Mouse (Mus musculus): Measurements from ENCODE around the gene Sim1.

GRCm38 (mm10) chr10:51007798-51008197 lies 113.2 kb downstream of the Sim1 start:
- no peak for TF ChIP-seq TAL1 (IDR thresholded peaks at IDR 0.05; ENCODE audit: low read length)
- TF ChIP-seq GATA1 (IDR thresholded peaks at IDR 0.05; ENCODE audit: low read length): no peak
